Mouse (Mus musculus) forebrain, embryonic 16.5 days (tissue): ENCODE results near the gene Strn4. TPM values are rescaled to one million over a fixed set of nuclear protein-coding genes. Genes with fewer than 3 reads are reported as not detected.

Source experiments
- ATAC-seq: fragments of 200-750 bp; cut with Nextera tagmentation; 2 replicates; pipeline ENCODE4 v1.8.0; 2017; ENCODE audit warnings: mild to moderate bottlenecking, moderate library complexity
- H3K27ac ChIP-seq: fragments of 300-500 bp; sonication (generic); 2 replicates; pipeline ENCODE4 v1.5.1; 2014; ENCODE audit warnings: low read length, control low read depth
- H3K27me3 ChIP-seq: fragments of 300-500 bp; sonication (generic); replicated peaks from 2 replicates; pipeline ENCODE4 v1.6.1; 2014; ENCODE audit warnings: low read length; ENCODE audit not compliant: control insufficient read depth, insufficient read depth
- H3K36me3 ChIP-seq: fragments of 300-500 bp; sonication (generic); 2 replicates; pipeline ENCODE4 v1.6.1; 2014; ENCODE audit not compliant: control insufficient read depth, insufficient read depth
- H3K4me1 ChIP-seq: fragments of 300-500 bp; sonication (generic); replicated peaks from 2 replicates; pipeline ENCODE4 v1.6.1; 2014; ENCODE audit warnings: low read length; ENCODE audit not compliant: control insufficient read depth, insufficient read depth
- H3K4me2 ChIP-seq: fragments of 300-500 bp; sonication (generic); 2 replicates; pipeline ENCODE4 v1.6.1; 2014; ENCODE audit warnings: mild to moderate bottlenecking, low read length, control low read depth
- H3K4me3 ChIP-seq: fragments of 300-500 bp; sonication (generic); replicated peaks from 2 replicates; pipeline ENCODE4 v1.5.1; 2014; ENCODE audit warnings: mild to moderate bottlenecking, low read length, control low read depth
- H3K9ac ChIP-seq: fragments of 300-500 bp; sonication (generic); replicated peaks from 2 replicates; pipeline ENCODE4 v1.6.1; 2014; ENCODE audit warnings: low read depth, low read length, control low read depth
- H3K9me3 ChIP-seq: fragments of 300-500 bp; sonication (generic); 2 replicates; pipeline ENCODE4 v1.6.1; 2016; ENCODE audit warnings: low read length; ENCODE audit not compliant: control insufficient read depth
- WGBS: fragments of 180-500 bp; shearing (Covaris S2); extraction: QIAGEN DNeasy Blood & Tissue Kit; methylation state at CpG from one replicate; pipeline ENCODE4 v1.1.7; 2014; 5-methylcytosine and 5-hydroxymethylcytosine counted together
- polyA plus RNA-seq: library from polyadenylated mRNA; unstranded; fragments of >200 nt; fragmentation: Nextera tagmentation; extraction: Ambion mirVana; gene quantifications from 2 replicates; pipeline ENCODE4 v1.2.1, GENCODE M21; 2015

Strn4 gene
- polyA plus RNA-seq, 1 experiment from 2014 or later, result 204 TPM

- ATAC-seq, result no peak
- no peaks in the 10 kb centered on the region for H3K27me3 ChIP-seq
- no peak overlapping the region for H3K4me3 ChIP-seq
- no peak overlapping the region for H3K27ac ChIP-seq
- H3K4me1 ChIP-seq, result peaks cover 27% of the 10 kb centered on the region
- no peaks in the 10 kb centered on the region for H3K9me3 ChIP-seq
- H3K4me2 ChIP-seq, result peak overlapping the region; percentile 22; the same call in 1 of the 2 replicates
- no peak overlapping the region; the same call in 1 of the 2 replicates for H3K9ac ChIP-seq
- H3K36me3 ChIP-seq, result peaks cover 8% of the 10 kb centered on the region
- WGBS, result 40% methylated on average over 14 of the region's 14 CpGs
Measured at GRCm38 (mm10) chr7:16845072-16845819, 29.6 kb downstream of the Strn4 start.

- H3K9ac ChIP-seq, result no peak overlapping the region
- H3K4me2 ChIP-seq, result 0 out of 2 replicates have a peak overlapping the region, but pooled peaks have one; percentile 22
- WGBS, result 36% methylated on average over 10 of the region's 10 CpGs
Measured at GRCm38 (mm10) chr7:16845820-16846167, 30.1 kb downstream of the Strn4 start.

GRCm38 (mm10) chr7:16846775-16847174 is 31.1 kb downstream of the Strn4 start:
- H3K4me3 ChIP-seq, result no peak overlapping the region
- H3K9me3 ChIP-seq, result no peaks in the 10 kb centered on the region
- H3K27ac ChIP-seq, result no peak overlapping the region
- H3K27me3 ChIP-seq, result no peaks in the 10 kb centered on the region
- no peak overlapping the region for H3K4me2 ChIP-seq
- H3K4me1 ChIP-seq, result peaks cover 27% of the 10 kb centered on the region
- ATAC-seq, result no peak
- 94% methylated on average over 5 of the region's 5 CpGs for WGBS
- H3K36me3 ChIP-seq, result 0 out of 2 replicates have a peak, but pooled peaks cover 2% of the 10 kb centered on the region
- no peak overlapping the region for H3K9ac ChIP-seq

More at GRCm38 (mm10) chr7:16845820-16846167, 30.1 kb downstream of the Strn4 start:
- H3K27ac ChIP-seq, result no peak overlapping the region
- no peaks in the 10 kb centered on the region for H3K9me3 ChIP-seq
- no peaks in the 10 kb centered on the region for H3K27me3 ChIP-seq
- H3K36me3 ChIP-seq, result peaks cover 5% of the 10 kb centered on the region; the same call in 1 of the 2 replicates
- H3K4me3 ChIP-seq, result no peak overlapping the region
- ATAC-seq, result no peak
- H3K4me1 ChIP-seq, result peaks cover 27% of the 10 kb centered on the region

GRCm38 (mm10) chr7:16847507-16847906 is 31.8 kb downstream of the Strn4 start:
- no peaks in the 10 kb centered on the region for H3K9me3 ChIP-seq
- no peak for ATAC-seq
- H3K27me3 ChIP-seq, result no peaks in the 10 kb centered on the region
- H3K4me3 ChIP-seq, result no peak overlapping the region
- no peak overlapping the region for H3K4me2 ChIP-seq
- no peak overlapping the region for H3K27ac ChIP-seq
- WGBS, result 85% methylated on average over 19 of the region's 19 CpGs
- 0 out of 2 replicates have a peak, but pooled peaks cover 2% of the 10 kb centered on the region for H3K36me3 ChIP-seq
- H3K4me1 ChIP-seq, result peaks cover 27% of the 10 kb centered on the region
- no peak overlapping the region for H3K9ac ChIP-seq

GRCm38 (mm10) chr7:16848579-16848978 is 32.9 kb downstream of the Strn4 start:
- Histone ChIP-seq H3K27ac (no peak overlapping the region), H3K9ac (no peak overlapping the region), H3K4me1 (peaks cover 22% of the 10 kb centered on the region), H3K9me3 (no peaks in the 10 kb centered on the region), H3K4me2 (no peak overlapping the region), H3K36me3 (0 out of 2 replicates have a peak, but pooled peaks cover 2% of the 10 kb centered on the region), H3K27me3 (no peaks in the 10 kb centered on the region), H3K4me3 (no peak overlapping the region)
- no peak for ATAC-seq
- WGBS, result 13% methylated on average over 17 of the region's 17 CpGs

- H3K9ac ChIP-seq, result no peak overlapping the region
- H3K4me1 ChIP-seq, result 0 out of 2 replicates have a peak, but pooled peaks cover 2% of the 10 kb centered on the region
- peaks cover 6% of the 10 kb centered on the region for H3K36me3 ChIP-seq
- no peak for ATAC-seq
- no peaks in the 10 kb centered on the region for H3K27me3 ChIP-seq
- no peak overlapping the region for H3K27ac ChIP-seq
- no peaks in the 10 kb centered on the region for H3K9me3 ChIP-seq
- no peak overlapping the region for H3K4me3 ChIP-seq
- H3K4me2 ChIP-seq, result no peak overlapping the region
- WGBS, result 95% methylated on average over 4 of the region's 4 CpGs
Measured at GRCm38 (mm10) chr7:16851636-16852035, 35.9 kb downstream of the Strn4 start.

- no peak overlapping the region for H3K9ac ChIP-seq
- 81% methylated on average over 14 of the region's 14 CpGs for WGBS
- no peak overlapping the region for H3K4me2 ChIP-seq
- H3K4me1 ChIP-seq, result 0 out of 2 replicates have a peak, but pooled peaks cover 2% of the 10 kb centered on the region
- no peak overlapping the region for H3K27ac ChIP-seq
- H3K36me3 ChIP-seq, result peaks cover 9% of the 10 kb centered on the region
- ATAC-seq, result no peak
- H3K9me3 ChIP-seq, result no peaks in the 10 kb centered on the region
- no peaks in the 10 kb centered on the region for H3K27me3 ChIP-seq
- no peak overlapping the region for H3K4me3 ChIP-seq
Measured at GRCm38 (mm10) chr7:16853302-16853831, 37.7 kb downstream of the Strn4 start.

- H3K4me3 ChIP-seq, result no peak overlapping the region
- 20% methylated on average over 17 of the region's 17 CpGs for WGBS
- no peaks in the 10 kb centered on the region for H3K4me1 ChIP-seq
- H3K9me3 ChIP-seq, result no peaks in the 10 kb centered on the region
- H3K4me2 ChIP-seq, result no peak overlapping the region
- H3K27me3 ChIP-seq, result no peaks in the 10 kb centered on the region
- no peak overlapping the region for H3K9ac ChIP-seq
- H3K27ac ChIP-seq, result no peak overlapping the region
- ATAC-seq, result no peak
- peaks cover 7% of the 10 kb centered on the region for H3K36me3 ChIP-seq
Measured at GRCm38 (mm10) chr7:16858336-16858735, 42.6 kb downstream of the Strn4 start.

GRCm38 (mm10) chr7:16859902-16860651 is 44.4 kb downstream of the Strn4 start:
- no peak overlapping the region for H3K9ac ChIP-seq
- no peak for ATAC-seq
- no peak overlapping the region for H3K4me3 ChIP-seq
- H3K4me2 ChIP-seq, result no peak overlapping the region
- H3K36me3 ChIP-seq, result peaks cover 7% of the 10 kb centered on the region
- H3K4me1 ChIP-seq, result no peaks in the 10 kb centered on the region
- H3K27ac ChIP-seq, result no peak overlapping the region
- H3K9me3 ChIP-seq, result no peaks in the 10 kb centered on the region
- H3K27me3 ChIP-seq, result no peaks in the 10 kb centered on the region
- WGBS, result 26% methylated on average over 5 of the region's 5 CpGs
